Mouse (Mus musculus): ENCODE measurements around the gene Asb9. TPM values are rescaled to one million over a fixed set of nuclear protein-coding genes. Genes with fewer than 3 reads are reported as not detected.

Gene Asb9
- polyA plus RNA-seq, 1 experiment from 2014 or later, result 0.13 TPM

Other genes with a start within 250 kb of the Asb9 start
- 0.46 and 0.62 TPM in 2 replicates for gene Bmx, start 248.1 kb upstream of the Asb9 start, polyA plus RNA-seq (2015; fragmentation: Nextera tagmentation; extraction: Ambion mirVana)
- 3.6 TPM in 2 replicates for gene Pir, start 237.0 kb upstream of the Asb9 start, polyA plus RNA-seq (2015; fragmentation: Nextera tagmentation; extraction: Ambion mirVana)
- gene Vegfd, start 132.9 kb upstream of the Asb9 start, polyA plus RNA-seq (2015; fragmentation: Nextera tagmentation; extraction: Ambion mirVana), result 0.30 and 0.51 TPM in 2 replicates
- gene Piga, start 86.5 kb upstream of the Asb9 start, polyA plus RNA-seq (2015; fragmentation: Nextera tagmentation; extraction: Ambion mirVana), result 5.5 and 5.8 TPM in 2 replicates
- not detected in 2 replicates for gene Asb11, start 69.3 kb upstream of the Asb9 start, polyA plus RNA-seq (2015; fragmentation: Nextera tagmentation; extraction: Ambion mirVana)